Mouse (Mus musculus): ENCODE measurements around the gene Zdhhc17.

DNA sequence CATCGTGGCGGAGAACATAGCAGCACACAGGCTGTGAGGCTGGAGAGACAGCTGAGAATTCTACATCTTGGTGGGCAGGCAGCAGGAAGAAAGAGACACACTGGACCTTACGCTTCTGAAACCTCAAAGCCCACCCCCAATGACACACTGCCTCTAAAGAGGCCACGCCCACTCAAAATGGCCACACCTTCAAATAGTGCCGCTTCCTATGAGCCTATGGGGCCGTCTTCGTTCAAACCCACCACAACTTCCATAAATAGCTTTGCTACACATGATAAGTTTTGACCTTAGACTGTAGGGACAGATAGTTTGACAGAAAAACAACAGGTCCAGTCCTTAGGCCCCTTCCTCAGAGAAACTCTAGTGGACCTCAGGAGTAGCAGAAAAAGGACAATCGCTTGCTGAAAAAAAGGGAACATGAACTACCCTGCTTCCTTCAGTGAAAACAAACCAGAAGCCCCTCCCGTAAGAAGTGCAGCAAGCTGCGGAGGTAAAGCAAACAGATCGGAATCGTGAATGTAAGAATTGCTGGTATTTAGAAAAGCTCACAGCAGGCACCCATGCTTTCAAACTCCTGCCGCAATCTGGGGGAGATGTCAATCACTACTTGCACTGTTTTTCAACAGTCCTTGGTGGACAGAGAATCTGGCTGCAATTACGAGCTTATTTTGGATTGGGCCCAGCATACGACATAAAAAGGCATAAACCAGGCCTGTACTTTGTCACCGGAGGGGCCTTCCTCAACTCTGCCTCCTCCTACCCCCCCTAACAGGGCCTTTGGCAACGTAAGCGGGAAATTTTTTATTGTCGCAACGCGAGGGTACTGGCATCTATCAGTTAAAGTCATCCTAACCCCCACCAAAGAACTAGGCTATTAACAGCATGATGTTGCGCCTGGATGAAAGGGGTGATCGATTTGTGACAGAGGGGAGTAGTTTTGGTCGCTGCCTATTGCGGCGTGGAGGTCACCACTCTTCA, 91.2 kb downstream of the Zdhhc17 start:
- TF ChIP-seq CTCF (IDR thresholded peaks at IDR 0.05; ENCODE audit: insufficient read depth, low read length) = no peak
- TF ChIP-seq POLR2A (IDR thresholded peaks at IDR 0.05; ENCODE audit: borderline replicate concordance, extremely low read depth, low read depth, low read length) = no peak

All from lung, adult 2 months (tissue).